Mouse (Mus musculus) megakaryocyte, adult 5-6 weeks (primary cell): ENCODE measurements around the gene Mfsd7a. TPM values are rescaled to one million over a fixed set of nuclear protein-coding genes. Genes with fewer than 3 reads are reported as not detected.
A peak's percentile ranks its signal among the peaks of the same experiment; 100 is the strongest.
"Not testable (repeated sequence)": the region's sequence is repeated elsewhere in the genome, so short reads cannot be mapped to it uniquely, and the experiment has no call there.

ENCODE experiments used
- ATAC-seq: 2 replicates; pipeline ENCODE4 v1.8.0; 2016; ENCODE audit warnings: mild to moderate bottlenecking, inconsistent platforms; ENCODE audit not compliant: poor library complexity, severe bottlenecking
- total RNA-seq, 2 experiments: library from RNA; stranded (forward) in 1 of 2; stranded (reverse) in 1 of 2; fragments of 153-499, 151-499 nt in 1 of 2; fragments of 221-1000, 200-1000 nt in 1 of 2; gene quantifications; 2 replicates each; pipeline versions ENCODE4 v1.2.3 to v1.2.4; 2015 to 2017

Gene Mfsd7a
- total RNA-seq (2015) (8.7 and 9.5 TPM in 2 replicates), total RNA-seq (2017) (15.2 and 21.7 TPM in 2 replicates)

DNA sequence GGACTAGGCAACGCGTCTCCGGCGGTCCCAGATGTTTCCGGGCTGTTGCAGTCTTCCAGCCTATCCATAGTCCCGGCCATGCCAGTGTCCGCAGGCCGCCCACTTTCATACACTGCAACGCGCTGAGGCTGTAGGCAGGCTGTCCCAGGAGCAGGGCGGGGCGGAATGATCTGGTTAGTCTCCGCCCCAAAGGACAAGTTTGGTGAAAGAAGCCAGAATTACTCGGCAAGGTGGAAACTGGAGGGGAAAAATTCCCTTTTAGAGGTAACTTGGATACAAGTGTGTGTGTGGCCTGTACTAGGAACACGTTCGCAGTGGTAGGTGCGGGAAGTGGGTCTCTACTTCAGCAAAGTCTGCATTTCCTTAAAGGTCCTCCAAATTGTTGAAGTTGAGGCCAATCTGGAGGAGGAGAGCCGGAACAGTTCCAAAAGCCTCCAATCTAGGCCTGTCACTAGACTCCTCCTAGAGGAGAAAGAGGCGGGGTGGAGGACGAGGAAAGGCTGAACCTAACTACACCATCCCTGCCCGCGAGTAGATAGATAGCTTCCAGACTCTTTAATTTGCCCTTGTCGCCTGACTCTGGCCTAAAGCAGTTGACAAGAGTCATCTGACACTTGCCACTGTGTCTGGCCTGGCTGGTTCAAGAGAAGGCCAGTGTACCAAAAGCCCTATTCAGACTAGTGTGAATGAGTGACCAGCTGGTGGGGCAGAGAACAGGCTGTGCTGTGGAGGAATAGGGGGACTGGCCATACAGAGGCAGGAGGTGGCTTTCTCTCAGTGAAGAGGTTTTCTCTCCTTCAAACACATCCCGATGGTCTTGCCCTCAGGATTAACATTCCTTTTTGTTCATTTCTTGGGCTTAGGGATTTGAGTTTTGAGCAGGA, at the start of gene Mfsd7a:
Mfsd7a (minus strand) TSS at position 107 of the 884 bp plus-strand sequence.
- peak; percentile 70 for ATAC-seq

- ATAC-seq: not testable (repeated sequence)
These were observed 37.5 kb upstream of the Mfsd7a start for GRCm38 (mm10) chr5:108486148-108486547.

DNA sequence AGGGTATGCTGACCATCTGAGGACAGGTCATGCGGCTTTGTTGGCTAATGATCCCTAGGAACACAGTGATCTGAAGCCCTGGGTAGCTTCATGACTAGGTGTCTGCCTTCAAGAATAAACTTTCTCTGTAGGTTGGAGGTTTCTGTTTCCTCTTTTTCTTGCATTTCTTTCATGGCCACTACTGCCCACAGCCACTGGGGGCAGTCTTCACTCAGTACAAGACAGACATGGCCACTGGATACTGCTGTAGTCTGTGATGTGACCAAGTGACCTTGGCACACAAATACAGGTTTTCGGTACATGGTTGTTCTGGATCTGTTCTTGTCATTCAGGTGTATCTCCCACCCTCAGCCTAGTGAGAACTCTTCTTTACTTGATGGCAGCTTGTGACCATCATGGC, 36.5 kb upstream of the Mfsd7a start:
- peak; percentile 91 for ATAC-seq

DNA sequence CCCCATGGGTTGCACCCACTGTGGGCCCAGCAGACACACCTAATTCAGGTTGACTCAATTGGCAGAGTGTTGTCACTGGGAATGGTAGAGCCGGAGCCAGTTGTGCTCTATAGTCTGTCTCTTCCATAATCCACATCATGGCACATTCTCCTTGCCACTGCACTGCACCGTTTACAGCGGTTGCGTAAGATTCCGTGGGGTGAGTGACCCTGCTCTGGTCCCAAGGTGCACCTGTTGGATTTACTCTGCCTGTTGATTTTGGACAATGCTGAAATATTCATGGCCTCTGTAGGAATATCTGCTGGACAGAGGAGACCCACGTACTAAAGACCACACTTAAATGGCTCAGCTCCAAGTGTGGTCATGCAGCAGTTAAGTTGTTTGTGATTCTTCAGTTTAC, 34.3 kb upstream of the Mfsd7a start:
- no peak for ATAC-seq

DNA sequence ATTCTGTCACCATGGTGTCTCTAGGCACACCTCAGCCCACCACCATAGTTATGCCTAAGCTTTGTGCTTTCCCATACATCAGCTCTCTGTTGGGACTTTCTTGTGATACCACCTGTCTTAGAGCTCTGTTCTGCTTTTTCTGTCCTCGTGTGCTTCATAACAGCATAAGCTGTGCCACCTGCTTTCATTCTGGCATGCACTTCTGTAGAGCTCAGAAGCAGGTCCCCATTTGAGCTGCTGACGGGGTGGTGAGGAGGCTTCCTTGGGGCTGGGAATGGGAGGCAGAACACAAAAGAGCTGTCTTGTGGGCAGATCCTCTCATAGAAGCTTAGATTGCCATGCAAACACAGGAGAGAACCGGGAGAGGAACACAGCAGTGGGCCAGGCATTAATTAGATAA, 27.3 kb upstream of the Mfsd7a start:
- ATAC-seq: no peak

DNA sequence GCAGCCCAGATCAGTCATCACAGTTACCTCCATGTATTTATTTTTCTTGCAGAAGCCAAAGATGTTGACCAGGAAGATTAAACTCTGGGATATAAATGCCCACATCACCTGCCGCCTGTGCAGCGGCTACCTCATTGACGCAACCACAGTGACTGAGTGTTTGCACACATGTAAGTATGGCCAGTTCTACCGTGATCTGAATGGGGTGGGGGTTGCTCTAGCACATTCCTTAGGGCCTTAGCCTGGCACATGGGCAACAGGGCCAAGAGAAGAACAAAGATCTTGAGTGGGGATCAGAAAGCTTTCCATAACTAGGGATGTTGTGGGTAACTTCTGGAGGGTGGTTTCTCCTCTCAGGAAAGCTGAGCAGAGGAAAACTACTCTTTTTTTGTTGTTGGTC, 25.0 kb upstream of the Mfsd7a start:
- no peak for ATAC-seq

GRCm38 (mm10) chr5:108469617-108470016, 20.9 kb upstream of the Mfsd7a start:
- ATAC-seq: no peak

- no peak for ATAC-seq
These were observed 18.0 kb upstream of the Mfsd7a start for GRCm38 (mm10) chr5:108466647-108467046.

GRCm38 (mm10) chr5:108465131-108465891, 16.6 kb upstream of the Mfsd7a start:
- no peak for ATAC-seq

DNA sequence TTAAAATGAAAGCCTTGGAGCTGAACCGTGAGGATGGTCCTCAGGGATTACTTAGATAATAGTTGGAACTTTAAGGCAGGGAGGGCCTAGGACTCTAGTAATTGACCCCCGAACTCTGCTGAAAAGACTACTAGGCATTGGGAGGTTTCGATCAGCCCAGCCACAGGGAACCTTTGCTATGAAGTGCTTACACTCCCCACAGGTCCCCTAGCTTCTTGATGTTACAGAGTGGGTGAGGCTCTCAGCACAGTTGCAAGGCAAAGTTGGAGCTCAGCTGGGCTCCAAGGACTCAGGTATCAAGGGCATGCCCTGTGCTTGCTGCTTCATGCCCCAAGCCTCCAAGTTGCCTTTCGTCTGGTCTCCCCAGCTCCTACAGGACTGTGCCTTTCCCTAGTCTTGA, 13.8 kb upstream of the Mfsd7a start:
- no peak for ATAC-seq

- peak; percentile 94 for ATAC-seq
These were observed 12.7 kb upstream of the Mfsd7a start, which contains the start of gene Pcgf3 for GRCm38 (mm10) chr5:108461082-108462065. Gene Pcgf3 (plus strand): TSS chr5:108461232.

DNA sequence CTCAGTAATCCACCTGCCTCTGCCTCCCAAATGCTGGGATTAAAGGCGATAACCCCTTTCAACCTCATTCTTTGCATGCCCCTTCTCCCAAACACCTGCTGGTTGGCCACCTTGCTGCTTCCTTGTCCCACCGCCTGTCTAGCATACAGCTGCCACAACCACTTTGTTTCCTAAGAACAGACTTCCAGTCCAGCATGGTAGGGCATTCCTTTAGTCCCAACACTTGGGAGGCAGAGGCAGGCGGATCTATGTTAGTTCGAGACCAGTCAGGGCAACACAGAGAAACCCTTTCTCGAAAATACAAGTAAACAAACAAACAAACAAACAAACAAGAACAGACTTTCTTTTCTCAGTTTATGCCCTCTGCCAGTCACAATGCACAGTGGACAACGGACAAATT, 11.8 kb upstream of the Mfsd7a start:
- ATAC-seq: no peak

GRCm38 (mm10) chr5:108458706-108459105, 10.0 kb upstream of the Mfsd7a start:
- ATAC-seq: no peak

DNA sequence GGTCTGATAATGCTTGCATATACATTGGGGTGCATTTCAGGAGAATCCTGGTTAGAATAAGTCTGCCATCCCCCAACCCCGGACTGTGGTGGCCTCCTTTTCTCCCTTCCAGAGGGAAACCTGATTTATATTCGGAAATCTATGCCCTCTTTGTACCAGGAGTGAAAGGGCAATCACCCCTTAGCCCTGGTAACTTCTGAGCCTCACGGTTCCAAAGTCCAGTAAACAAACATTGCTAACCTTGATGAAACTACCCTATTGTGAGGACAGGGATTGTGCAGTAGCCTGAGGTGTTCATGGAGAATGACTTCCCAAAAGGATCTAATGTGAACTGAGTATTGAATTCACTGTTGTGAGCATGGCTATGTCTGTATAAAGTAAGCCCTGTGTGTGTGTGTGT, 5.4 kb upstream of the Mfsd7a start:
- ATAC-seq: no peak

GRCm38 (mm10) chr5:108452422-108452821, 3.7 kb upstream of the Mfsd7a start:
- no peak for ATAC-seq

DNA sequence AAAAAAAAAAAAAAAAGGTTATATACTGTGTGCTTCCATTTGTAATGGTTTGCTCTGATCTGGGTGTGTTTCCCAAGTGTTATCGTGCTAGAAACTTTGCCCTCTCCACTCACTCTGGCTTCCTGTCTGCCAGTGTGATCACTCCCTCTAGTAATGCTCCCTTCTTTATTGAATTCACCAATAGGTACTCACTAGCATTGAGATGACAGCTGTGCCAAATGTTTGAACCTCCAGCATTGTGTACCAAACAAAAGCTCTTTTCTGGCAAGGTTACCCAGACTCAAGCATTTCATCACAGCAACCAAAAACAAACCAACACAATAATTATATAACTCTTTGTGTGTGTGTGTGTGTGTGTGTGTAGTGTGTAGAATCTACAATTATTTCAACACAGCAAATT, 2.9 kb upstream of the Mfsd7a start:
- no peak for ATAC-seq

- no peak for ATAC-seq
These were observed 2.3 kb upstream of the Mfsd7a start for GRCm38 (mm10) chr5:108450837-108451540.

GRCm38 (mm10) chr5:108447857-108448256, 834 bp downstream of the Mfsd7a start:
- peak; percentile 29; the same call in 1 of the 2 replicates for ATAC-seq

DNA sequence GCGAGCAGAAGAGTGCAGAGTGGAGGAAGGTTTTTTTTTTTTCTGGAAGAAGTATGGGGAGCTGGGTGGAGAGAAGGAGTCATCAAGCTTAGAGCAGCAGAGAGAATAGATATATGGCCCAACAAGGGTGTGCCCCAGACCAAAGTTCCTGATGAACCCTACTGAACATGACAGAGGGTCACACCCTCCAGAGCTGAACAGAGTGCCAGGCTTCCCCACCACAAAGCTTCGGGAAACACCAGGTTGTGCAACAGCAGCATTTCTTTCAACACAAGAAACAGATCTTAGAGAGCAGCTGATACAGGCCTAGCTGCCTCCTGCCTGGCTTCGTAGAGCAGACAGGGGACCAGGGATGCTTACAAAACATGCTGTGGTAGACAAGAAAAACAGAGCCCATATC, 1.7 kb downstream of the Mfsd7a start:
- peak; percentile 73 for ATAC-seq

GRCm38 (mm10) chr5:108436101-108436500, 12.6 kb downstream of the Mfsd7a start:
- no peak for ATAC-seq
